Mouse (Mus musculus) midbrain, embryonic 11.5 days (tissue): ENCODE measurements around the gene Zmynd8. TPM values are rescaled to one million over a fixed set of nuclear protein-coding genes. Genes with fewer than 3 reads are reported as not detected.
A peak's percentile ranks its signal among the peaks of the same experiment; 100 is the strongest.

Experiments used
- ATAC-seq: fragments of 200-750 bp; cut with Nextera tagmentation; 2 replicates; pipeline ENCODE4 v1.8.0; 2017; ENCODE audit warnings: moderate TSS enrichment, moderate library complexity; ENCODE audit not compliant: low FRiP score
- DNase-seq: peaks from one replicate; pipeline ENCODE4 v3.0.0; 2015; ENCODE audit warnings: low spot score; ENCODE audit errors: missing footprints
- H3K27ac ChIP-seq: fragments of 300-500 bp; sonication (generic); 2 replicates; pipeline ENCODE4 v1.5.1; 2014; ENCODE audit warnings: low read depth, low read length
- H3K27me3 ChIP-seq: fragments of 300-500 bp; sonication (generic); 2 replicates; pipeline ENCODE4 v1.6.1; 2014; ENCODE audit warnings: mild to moderate bottlenecking, low read length, moderate library complexity, mixed read lengths; ENCODE audit not compliant: control insufficient read depth, insufficient read depth
- H3K36me3 ChIP-seq: fragments of 300-500 bp; sonication (generic); 2 replicates; pipeline ENCODE4 v1.6.1; 2014; ENCODE audit warnings: mild to moderate bottlenecking, low read length, moderate library complexity, mixed read lengths; ENCODE audit not compliant: control insufficient read depth, insufficient read depth
- H3K4me1 ChIP-seq: fragments of 300-500 bp; sonication (generic); 2 replicates; pipeline ENCODE4 v1.6.1; 2014; ENCODE audit warnings: low read length; ENCODE audit not compliant: control insufficient read depth, insufficient read depth
- H3K4me2 ChIP-seq: fragments of 300-500 bp; sonication (generic); 2 replicates; pipeline ENCODE4 v1.6.1; 2014; ENCODE audit warnings: mild to moderate bottlenecking, moderate library complexity
- H3K4me3 ChIP-seq: fragments of 300-500 bp; sonication (generic); 2 replicates; pipeline ENCODE4 v1.5.1; 2014; ENCODE audit warnings: low read depth, low read length
- H3K9ac ChIP-seq: fragments of 300-500 bp; sonication (generic); 2 replicates; pipeline ENCODE4 v1.6.1; 2014; ENCODE audit warnings: low read length
- H3K9me3 ChIP-seq: fragments of 300-500 bp; sonication (generic); 2 replicates; pipeline ENCODE4 v1.6.1; 2016; ENCODE audit warnings: low read length; ENCODE audit not compliant: control insufficient read depth
- WGBS: fragments of 180-500 bp; shearing (Covaris S2); extraction: QIAGEN DNeasy Blood & Tissue Kit; methylation state at CpG from one replicate; pipeline ENCODE4 v1.1.7; 2014; 5-methylcytosine and 5-hydroxymethylcytosine counted together
- polyA plus RNA-seq: library from polyadenylated mRNA; unstranded; fragments of >200 nt; fragmentation: Nextera tagmentation; extraction: Ambion mirVana; gene quantifications from 2 replicates; pipeline ENCODE4 v1.2.1, GENCODE M21; 2014

Zmynd8 gene
- polyA plus RNA-seq, 1 experiment from 2014 or later: 45.6 TPM

- peak overlapping the region; percentile 63 for H3K9ac ChIP-seq
- H3K27me3 ChIP-seq: no peaks in the 10 kb centered on the region
- WGBS: 10% methylated on average over 16 of the region's 16 CpGs
- H3K36me3 ChIP-seq: no peaks in the 10 kb centered on the region
- H3K4me3 ChIP-seq: peak overlapping the region; percentile 18
- peak overlapping the region; percentile 94 for H3K27ac ChIP-seq
- H3K4me2 ChIP-seq: peak overlapping the region; percentile 60
- no peaks in the 10 kb centered on the region for H3K9me3 ChIP-seq
- H3K4me1 ChIP-seq: peaks cover 98% of the 10 kb centered on the region
- peak; percentile 93 for DNase-seq
- ATAC-seq: no peak
Measured at GRCm38 (mm10) chr2:165879403-165880178, 19.2 kb downstream of the Zmynd8 start.

DNA sequence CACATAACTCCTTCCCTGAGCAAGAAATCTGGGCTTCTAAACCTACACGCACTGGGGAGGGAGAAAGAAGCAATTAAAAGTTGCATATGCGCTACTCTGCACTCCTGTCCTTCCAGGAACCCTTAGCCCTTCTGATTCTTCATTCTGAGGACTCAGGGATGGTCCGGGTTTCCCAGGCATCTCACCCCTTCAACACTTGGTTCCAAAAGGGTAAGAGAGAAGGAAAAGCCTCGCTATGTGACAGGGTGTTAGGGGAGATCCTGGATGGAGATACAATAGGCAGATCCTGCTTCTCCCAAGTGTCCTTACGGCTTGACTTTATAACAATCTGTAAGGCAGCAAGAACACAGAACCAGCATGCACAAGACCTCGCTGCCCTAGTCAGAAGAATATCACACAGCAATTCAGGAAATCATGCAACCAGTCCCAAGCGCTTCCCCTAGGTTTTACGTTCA lies 19.9 kb downstream of the Zmynd8 start:
- no peak for ATAC-seq
- Histone ChIP-seq H3K9me3 (no peaks in the 10 kb centered on the region), H3K4me3 (peak overlapping the region; percentile 18), H3K9ac (peak overlapping the region; percentile 63), H3K27me3 (no peaks in the 10 kb centered on the region), H3K27ac (peak overlapping the region; percentile 94), H3K36me3 (0 out of 2 replicates have a peak, but pooled peaks cover 3% of the 10 kb centered on the region), H3K4me2 (peak overlapping the region; percentile 60), H3K4me1 (peaks cover 97% of the 10 kb centered on the region)
- WGBS: 25% methylated on average over 8 of the region's 8 CpGs
- DNase-seq: peak; percentile 94

DNA sequence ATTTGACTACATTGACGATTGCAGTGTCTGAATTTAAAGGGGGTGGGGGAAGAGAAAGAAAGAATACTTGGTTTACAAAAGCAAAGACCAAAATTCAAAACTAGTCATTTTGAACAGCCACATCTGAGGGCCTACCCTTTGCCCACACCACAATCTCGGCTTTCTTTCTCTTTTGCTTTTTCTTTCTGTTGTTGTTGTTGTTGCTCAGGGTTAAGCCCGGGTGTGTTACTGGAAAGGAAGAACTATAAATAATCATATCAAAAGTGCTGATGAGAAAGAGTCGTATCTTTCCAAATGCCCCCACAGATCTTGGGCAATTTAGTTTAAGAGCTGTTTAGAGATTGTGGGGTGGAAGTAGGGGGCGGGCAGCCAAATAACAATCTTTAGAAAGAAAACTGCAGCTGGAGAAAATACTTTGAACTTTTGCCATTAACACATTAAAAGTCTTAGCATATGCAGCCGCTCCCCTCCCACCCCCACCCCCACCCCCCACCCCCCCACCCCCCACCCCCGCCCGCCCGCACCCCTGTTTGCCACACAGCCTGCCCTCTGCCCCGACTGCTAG lies 20.7 kb downstream of the Zmynd8 start:
- ATAC-seq (no peak), DNase-seq (no peak)
- Histone ChIP-seq H3K9me3 (no peaks in the 10 kb centered on the region), H3K4me3 (no peak overlapping the region), H3K4me2 (peak overlapping the region; percentile 8; the same call in 1 of the 2 replicates), H3K27me3 (no peaks in the 10 kb centered on the region), H3K4me1 (peaks cover 89% of the 10 kb centered on the region), H3K27ac (peak overlapping the region; percentile 10; the same call in 1 of the 2 replicates), H3K9ac (peak overlapping the region; percentile 3; the same call in 1 of the 2 replicates), H3K36me3 (peaks cover 6% of the 10 kb centered on the region; the same call in 1 of the 2 replicates)
- WGBS: 23% methylated on average over 9 of the region's 10 CpGs

DNA sequence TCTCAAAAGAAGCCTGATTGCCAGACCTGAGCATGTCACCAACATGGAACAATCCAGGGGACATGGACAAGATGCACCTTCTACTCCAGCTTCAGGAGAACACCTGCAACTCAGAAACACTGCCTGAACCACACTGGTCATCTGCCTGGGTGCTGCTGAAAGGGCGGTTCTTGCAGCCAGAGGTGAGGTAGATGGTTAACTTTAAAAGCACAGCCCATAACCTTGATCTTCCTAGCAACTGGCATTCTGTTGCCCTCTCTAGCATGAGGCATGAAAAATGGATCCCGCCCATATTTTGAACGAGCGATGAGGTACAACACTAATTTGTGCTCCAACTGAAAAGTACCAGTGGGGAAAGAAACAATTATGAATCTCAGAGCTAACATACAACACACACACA lies 21.6 kb downstream of the Zmynd8 start:
- 79% methylated on average over 4 of the region's 4 CpGs for WGBS
- Histone ChIP-seq H3K27me3 (no peaks in the 10 kb centered on the region), H3K9me3 (no peaks in the 10 kb centered on the region), H3K4me1 (peaks cover 80% of the 10 kb centered on the region), H3K9ac (no peak overlapping the region), H3K27ac (no peak overlapping the region; the same call in 1 of the 2 replicates), H3K4me2 (peak overlapping the region; percentile 8; the same call in 1 of the 2 replicates), H3K36me3 (peaks cover 6% of the 10 kb centered on the region; the same call in 1 of the 2 replicates), H3K4me3 (no peak overlapping the region)
- DNase-seq (no peak), ATAC-seq (no peak)

- peak overlapping the region; percentile 89 for H3K27ac ChIP-seq
- H3K9ac ChIP-seq: peak overlapping the region; percentile 18; the same call in 1 of the 2 replicates
- no peak overlapping the region for H3K4me3 ChIP-seq
- no peaks in the 10 kb centered on the region for H3K9me3 ChIP-seq
- no peaks in the 10 kb centered on the region for H3K27me3 ChIP-seq
- DNase-seq (no peak), ATAC-seq (no peak)
- H3K4me2 ChIP-seq: no peak overlapping the region; the same call in 1 of the 2 replicates
- H3K36me3 ChIP-seq: peaks cover 6% of the 10 kb centered on the region; the same call in 1 of the 2 replicates
- WGBS: 36% methylated on average over 8 of the region's 8 CpGs
- H3K4me1 ChIP-seq: peaks cover 72% of the 10 kb centered on the region
Measured at GRCm38 (mm10) chr2:165876201-165876918, 22.5 kb downstream of the Zmynd8 start.

DNA sequence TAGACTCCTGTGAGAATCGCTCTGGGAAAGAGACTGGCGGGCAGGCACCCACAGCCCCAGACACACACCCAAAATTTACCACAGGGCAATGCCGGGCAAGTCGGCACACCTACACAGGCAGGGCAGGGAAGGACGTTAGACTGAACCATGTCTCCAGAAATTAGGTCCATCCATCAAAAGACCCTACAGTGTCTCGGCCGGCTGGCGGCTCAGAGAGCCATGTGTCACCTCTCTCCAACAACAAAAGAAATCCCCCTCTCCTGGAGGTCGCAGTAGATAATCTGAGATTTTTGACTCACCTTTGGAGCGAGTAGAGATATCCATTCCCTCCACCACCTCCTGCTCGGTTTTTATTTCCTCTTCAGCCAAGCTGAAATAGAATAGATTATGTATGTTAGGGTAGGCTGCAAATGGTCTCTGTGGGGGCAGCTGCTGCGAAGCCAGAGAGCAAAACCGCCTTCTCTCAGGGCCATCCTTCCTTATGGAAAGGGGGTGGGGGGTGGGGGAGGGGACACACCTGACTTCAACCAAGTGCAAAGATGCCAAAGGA lies 23.3 kb downstream of the Zmynd8 start:
- DNase-seq: no peak
- peak; percentile 10; the same call in 1 of the 2 replicates for ATAC-seq
- Histone ChIP-seq H3K36me3 (peaks cover 6% of the 10 kb centered on the region; the same call in 1 of the 2 replicates), H3K9me3 (no peaks in the 10 kb centered on the region), H3K4me1 (peaks cover 63% of the 10 kb centered on the region), H3K27me3 (no peaks in the 10 kb centered on the region), H3K9ac (peak overlapping the region; percentile 53), H3K4me3 (no peak overlapping the region), H3K4me2 (peak overlapping the region; percentile 19; the same call in 1 of the 2 replicates), H3K27ac (peak overlapping the region; percentile 89)
- WGBS: 29% methylated on average over 13 of the region's 13 CpGs

- H3K4me3 ChIP-seq: no peak overlapping the region
- peak; percentile 93 for DNase-seq
- peaks cover 6% of the 10 kb centered on the region; the same call in 1 of the 2 replicates for H3K36me3 ChIP-seq
- no peaks in the 10 kb centered on the region for H3K9me3 ChIP-seq
- H3K27ac ChIP-seq: peak overlapping the region; percentile 89
- peak; percentile 80 for ATAC-seq
- peak overlapping the region; percentile 19 for H3K4me2 ChIP-seq
- peaks cover 55% of the 10 kb centered on the region for H3K4me1 ChIP-seq
- no peaks in the 10 kb centered on the region for H3K27me3 ChIP-seq
- 29% methylated on average over 13 of the region's 13 CpGs for WGBS
- H3K9ac ChIP-seq: peak overlapping the region; percentile 53
Measured at GRCm38 (mm10) chr2:165874461-165875339, 24.1 kb downstream of the Zmynd8 start.

- WGBS: 82% methylated on average over 3 of the region's 3 CpGs
- H3K4me1 ChIP-seq: peaks cover 48% of the 10 kb centered on the region
- no peak for ATAC-seq
- no peak overlapping the region for H3K4me2 ChIP-seq
- H3K27me3 ChIP-seq: no peaks in the 10 kb centered on the region
- peaks cover 6% of the 10 kb centered on the region; the same call in 1 of the 2 replicates for H3K36me3 ChIP-seq
- no peaks in the 10 kb centered on the region for H3K9me3 ChIP-seq
- H3K4me3 ChIP-seq: no peak overlapping the region
- 0 out of 2 replicates have a peak overlapping the region, but pooled peaks have one; percentile 18 for H3K9ac ChIP-seq
- DNase-seq: no peak
- no peak overlapping the region for H3K27ac ChIP-seq
Measured at GRCm38 (mm10) chr2:165873777-165874176, 25.0 kb downstream of the Zmynd8 start.
